Mouse (Mus musculus) ovary, postnatal 10 days (tissue): ENCODE results near the gene Fv1.
"Not testable (repeated sequence)": the region's sequence is repeated elsewhere in the genome, so short reads cannot be mapped to it uniquely, and the experiment has no call there.

ENCODE experiments used
- DNase-seq: peaks from one replicate; pipeline ENCODE4 v3.0.0; 2022; ENCODE audit warnings: low spot score

Fv1 gene

GRCm38 (mm10) chr4:147868450-147869031 is at the start of gene Fv1, which contains the start of gene Miip:
TSS of gene Fv1 (plus strand) at chr4:147868979.
TSS of gene Miip (minus strand) at chr4:147868816.
- peak; percentile 63 for DNase-seq

- not testable (repeated sequence) for DNase-seq
These were observed 49.1 kb upstream of the Fv1 start for GRCm38 (mm10) chr4:147819659-147820058.

GRCm38 (mm10) chr4:147821414-147821813 is 47.4 kb upstream of the Fv1 start:
- not testable (repeated sequence) for DNase-seq

- no peak for DNase-seq
These were observed 44.4 kb upstream of the Fv1 start for GRCm38 (mm10) chr4:147824389-147824788.

- not testable (repeated sequence) for DNase-seq
These were observed 29.5 kb upstream of the Fv1 start for GRCm38 (mm10) chr4:147839282-147839681.

- DNase-seq: no peak
These were observed 25.9 kb upstream of the Fv1 start for GRCm38 (mm10) chr4:147842871-147843270.

- DNase-seq: peak; percentile 29
These were observed 20.9 kb upstream of the Fv1 start, which contains the start of gene Zfp933 for GRCm38 (mm10) chr4:147847614-147848583. TSS of gene Zfp933 (minus strand) at chr4:147848366.

GRCm38 (mm10) chr4:147848584-147848991 is 20.2 kb upstream of the Fv1 start:
- no peak for DNase-seq

GRCm38 (mm10) chr4:147850776-147851175 is 18.0 kb upstream of the Fv1 start:
- no peak for DNase-seq

- no peak for DNase-seq
These were observed 6.7 kb upstream of the Fv1 start for GRCm38 (mm10) chr4:147862051-147862450.

- DNase-seq: no peak
These were observed 3.1 kb upstream of the Fv1 start for GRCm38 (mm10) chr4:147865651-147866050.

- no peak for DNase-seq
These were observed 2.7 kb upstream of the Fv1 start for GRCm38 (mm10) chr4:147866056-147866455.

- DNase-seq: not testable (repeated sequence)
These were observed 2.0 kb upstream of the Fv1 start for GRCm38 (mm10) chr4:147866793-147867192.

GRCm38 (mm10) chr4:147867563-147868449 is 973 bp upstream of the Fv1 start:
- no peak for DNase-seq

GRCm38 (mm10) chr4:147869238-147869637 is 459 bp downstream of the Fv1 start:
- no peak for DNase-seq

- DNase-seq: no peak
These were observed 7.2 kb downstream of the Fv1 start for GRCm38 (mm10) chr4:147875852-147876575.

- DNase-seq: no peak
These were observed 9.8 kb downstream of the Fv1 start for GRCm38 (mm10) chr4:147878537-147878936.

- no peak for DNase-seq
These were observed 10.7 kb downstream of the Fv1 start for GRCm38 (mm10) chr4:147879456-147879855.

- DNase-seq: no peak
These were observed 11.1 kb downstream of the Fv1 start for GRCm38 (mm10) chr4:147879865-147880264.

GRCm38 (mm10) chr4:147881792-147882191 is 13.0 kb downstream of the Fv1 start:
- DNase-seq: no peak

- no peak for DNase-seq
These were observed 14.3 kb downstream of the Fv1 start for GRCm38 (mm10) chr4:147883041-147883440.
